Mouse (Mus musculus) cerebellum, postnatal 36 days (tissue): Measurements from ENCODE around the gene Sars2.
"Not testable (repeated sequence)": the region's sequence is repeated elsewhere in the genome, so short reads cannot be mapped to it uniquely, and the experiment has no call there.

ENCODE experiments used
- DNase-seq, 2 experiments: peaks; one replicate each; pipeline ENCODE4 v3.0.0; 2021 to 2022; ENCODE audit warnings: mixed read lengths in 2 of 2

Gene Sars2

DNA sequence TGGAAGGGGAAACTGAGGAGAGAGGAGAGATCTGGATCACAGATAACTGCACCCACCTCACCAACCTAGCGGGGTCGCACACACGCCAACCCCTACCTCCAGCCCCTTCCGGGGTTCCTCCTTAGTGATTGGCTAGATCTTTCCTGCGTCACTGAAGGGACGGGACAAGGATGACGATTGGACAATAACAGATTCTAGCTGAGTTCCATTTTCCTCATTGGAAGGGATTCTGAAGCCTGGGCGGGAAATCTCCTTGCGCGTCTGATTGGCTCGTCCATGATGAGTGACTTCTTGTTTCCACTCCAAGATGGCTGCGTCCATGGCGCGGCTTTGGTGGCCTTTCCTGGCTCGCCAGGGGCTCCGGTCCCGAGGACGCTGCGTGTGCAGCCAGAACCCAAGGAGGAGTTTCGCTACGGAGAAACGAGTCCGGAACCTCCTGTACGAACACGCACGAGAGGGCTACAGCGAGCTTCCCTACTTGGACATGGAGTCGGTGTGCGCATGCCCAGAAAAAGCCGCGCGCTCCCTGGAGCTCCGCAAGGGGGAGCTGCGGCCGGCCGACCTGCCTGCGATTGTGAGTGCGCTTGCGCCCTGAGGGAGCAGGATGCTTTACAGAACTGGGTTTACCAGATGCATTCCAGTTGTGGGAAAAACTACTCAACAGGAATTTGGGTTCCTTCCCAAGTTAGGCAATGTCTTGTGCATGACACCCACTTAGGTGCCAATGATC, at the start of gene Sars2, which contains the start of gene Mrps12:
TSS of gene Sars2 (plus strand) at position 284 of the 730 bp plus-strand sequence.
TSS of gene Mrps12 (minus strand) at position 112 of the 730 bp plus-strand sequence.
- peak; percentile 93 to 96 for DNase-seq

DNA sequence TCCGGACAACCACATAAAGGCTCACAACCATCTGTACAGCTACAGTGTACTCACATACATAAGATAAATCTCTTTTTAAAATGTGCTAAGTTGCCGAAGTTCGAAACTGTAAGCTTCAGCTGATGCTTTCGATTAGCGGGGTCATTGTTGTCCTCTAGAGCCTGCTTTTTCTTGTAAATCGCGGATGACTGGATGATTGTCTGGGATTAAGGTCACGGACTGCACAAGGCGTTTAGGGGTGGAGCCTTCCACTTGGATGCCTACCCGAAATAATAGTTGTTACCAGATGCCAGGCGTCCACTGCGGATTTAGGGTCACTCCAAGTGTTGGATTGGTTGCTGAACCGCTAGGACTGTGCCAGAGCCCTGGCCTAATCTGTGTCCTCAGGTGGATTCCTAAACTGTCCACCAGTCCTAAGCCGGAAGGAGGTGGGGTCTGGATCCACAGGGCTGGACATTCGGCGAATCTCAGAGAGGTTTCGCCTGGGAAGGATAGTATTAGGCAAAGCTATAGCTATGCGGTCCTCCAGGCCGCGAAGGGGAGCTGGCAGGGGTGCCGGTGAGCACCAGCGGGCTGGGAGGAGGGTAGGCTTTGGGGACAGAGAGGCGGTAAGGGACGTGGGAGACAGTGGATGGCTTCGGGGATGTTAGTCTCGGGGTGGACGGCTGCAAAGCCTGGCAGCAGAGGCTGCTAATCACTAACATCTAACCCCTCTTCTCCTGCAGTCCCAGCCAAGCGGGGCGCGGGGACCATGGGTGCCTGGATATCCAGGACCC, 49.1 kb upstream of the Sars2 start, which contains the start of gene Fbxo27:
TSS of gene Fbxo27 (plus strand) at position 305 of the 776 bp plus-strand sequence.
- peak; percentile 73 to 76 for DNase-seq

DNA sequence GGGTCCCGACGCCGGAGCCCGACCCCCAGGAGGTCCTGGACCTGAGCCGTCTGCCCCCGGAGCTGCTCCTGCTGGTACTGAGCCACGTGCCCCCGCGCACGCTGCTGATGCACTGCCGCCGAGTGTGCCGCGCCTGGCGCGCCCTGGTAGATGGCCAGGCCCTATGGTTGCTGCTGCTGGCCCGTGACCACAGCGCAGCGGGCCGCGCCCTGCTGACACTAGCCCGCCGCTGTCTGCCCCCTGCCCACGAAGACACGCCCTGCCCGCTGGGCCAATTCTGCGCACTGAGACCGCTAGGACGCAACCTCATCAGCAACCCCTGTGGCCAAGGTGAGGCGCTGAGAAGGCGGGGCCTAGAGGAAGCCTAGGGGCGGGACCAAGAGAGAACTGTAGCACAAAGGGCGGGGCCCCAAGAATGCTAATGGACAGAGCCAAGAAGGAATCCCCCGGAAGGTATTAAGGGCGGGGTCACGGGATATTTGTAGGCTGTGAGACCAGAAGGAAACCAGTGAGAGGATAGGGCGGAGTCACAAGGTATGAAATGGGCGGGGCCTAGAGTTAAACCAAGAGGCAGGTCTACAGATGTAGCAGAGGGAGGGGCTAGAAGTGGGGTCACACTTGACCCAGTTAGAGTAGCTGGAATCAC, 48.3 kb upstream of the Sars2 start:
- DNase-seq, result peak; percentile 89 to 91

DNA sequence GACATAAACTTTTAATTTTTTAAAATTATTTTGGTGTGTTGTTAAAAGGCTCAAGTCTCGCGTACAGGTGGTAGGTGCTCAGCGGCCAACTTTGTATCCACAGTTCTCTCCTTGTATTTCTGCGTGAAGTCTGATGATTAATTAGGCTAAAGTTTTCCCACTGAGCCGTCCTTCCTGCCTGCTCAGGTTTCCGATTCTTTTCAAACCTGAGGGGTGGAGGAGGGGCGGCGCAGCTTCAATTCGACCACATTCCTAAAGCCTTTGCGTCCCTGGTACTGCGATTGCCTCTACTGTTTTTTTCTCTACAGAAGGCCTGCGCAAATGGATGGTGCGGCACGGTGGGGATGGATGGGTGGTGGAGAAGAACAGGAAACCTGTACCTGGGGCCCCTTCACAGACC, 47.4 kb upstream of the Sars2 start:
- DNase-seq, result no peak

DNA sequence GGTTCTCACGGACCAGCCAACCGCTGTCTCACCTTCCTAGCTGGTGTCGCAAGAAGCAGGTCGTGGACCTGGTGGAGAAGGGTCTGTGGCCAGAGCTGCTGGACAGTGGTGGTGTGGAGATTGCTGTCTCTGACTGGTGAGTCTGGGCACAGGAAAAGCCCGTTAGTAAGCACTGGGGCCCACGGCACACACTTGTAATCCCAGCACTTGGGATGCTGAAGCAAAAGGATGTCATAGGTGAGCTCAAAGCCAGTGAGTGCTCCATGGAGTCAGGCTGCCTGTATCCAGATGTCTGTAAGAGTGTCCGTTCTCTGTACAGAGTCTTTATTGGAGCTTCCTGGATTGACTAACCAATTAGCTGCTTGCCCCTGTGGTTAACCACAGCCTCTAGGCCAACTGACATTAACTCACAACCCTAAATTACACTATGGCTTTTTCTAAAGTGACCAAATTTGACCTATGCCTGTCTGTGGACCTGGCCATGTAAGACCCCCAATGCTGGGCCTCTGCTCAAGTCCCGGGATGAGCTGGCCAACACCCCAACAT, 46.8 kb upstream of the Sars2 start:
- DNase-seq, result no peak

DNA sequence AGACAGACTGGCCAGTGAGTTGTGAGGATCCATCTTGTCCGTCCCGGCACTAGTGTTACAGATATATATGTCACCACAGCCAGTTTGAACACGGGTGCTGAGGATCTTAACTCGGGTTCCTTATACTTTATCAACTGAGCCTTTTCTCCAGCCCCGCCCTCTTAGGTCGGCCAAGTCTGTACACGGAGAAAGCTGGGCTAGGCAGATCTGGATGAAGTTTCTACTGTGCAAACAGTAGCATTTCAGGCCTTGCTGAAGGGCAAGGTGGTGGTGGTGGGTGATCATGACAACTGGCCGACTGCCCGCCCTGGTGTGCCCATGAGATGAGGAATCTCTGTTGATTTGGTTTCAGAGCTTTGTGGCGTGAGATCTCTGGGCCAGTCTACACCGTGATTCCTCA, 44.5 kb upstream of the Sars2 start:
- no peak for DNase-seq

DNA sequence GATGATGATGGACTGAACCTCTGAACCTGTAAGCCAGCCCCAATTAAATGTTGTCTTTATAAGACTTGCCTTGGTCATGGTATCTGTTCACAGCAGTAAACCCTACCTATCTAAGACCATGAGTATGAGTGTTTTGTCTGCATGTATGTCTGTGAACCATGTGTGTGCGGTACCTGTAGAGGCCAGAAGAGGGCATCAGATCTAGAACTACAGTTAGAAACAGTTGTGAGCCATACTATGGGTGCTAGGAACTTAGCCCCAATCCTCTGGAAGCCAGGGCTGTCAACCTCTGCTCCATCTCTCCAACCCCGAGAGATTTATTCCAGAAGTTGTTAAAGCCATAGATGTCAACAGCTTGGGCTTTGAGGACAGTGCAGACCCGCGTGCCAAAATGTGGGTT, 41.5 kb upstream of the Sars2 start:
- DNase-seq, result no peak

DNA sequence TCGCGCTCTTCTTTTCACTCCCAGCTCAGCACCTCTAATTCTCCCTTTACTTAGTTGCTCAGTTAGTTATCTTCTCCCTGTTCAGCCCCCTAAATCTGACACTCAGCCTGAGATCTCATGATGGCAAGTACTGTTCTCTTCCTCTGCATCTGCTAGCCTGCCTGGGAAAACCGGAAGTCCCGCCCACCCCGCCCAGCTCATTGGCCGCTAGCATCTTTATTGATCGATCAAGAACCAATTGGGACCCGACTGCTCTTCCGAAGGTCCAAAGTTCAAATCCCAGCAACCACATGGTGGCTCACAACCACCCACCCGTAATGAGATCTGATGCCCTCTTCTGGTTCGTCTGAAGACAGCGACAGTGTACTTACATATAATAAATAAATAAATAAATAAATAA, 40.5 kb upstream of the Sars2 start:
- not testable (repeated sequence) for DNase-seq

DNA sequence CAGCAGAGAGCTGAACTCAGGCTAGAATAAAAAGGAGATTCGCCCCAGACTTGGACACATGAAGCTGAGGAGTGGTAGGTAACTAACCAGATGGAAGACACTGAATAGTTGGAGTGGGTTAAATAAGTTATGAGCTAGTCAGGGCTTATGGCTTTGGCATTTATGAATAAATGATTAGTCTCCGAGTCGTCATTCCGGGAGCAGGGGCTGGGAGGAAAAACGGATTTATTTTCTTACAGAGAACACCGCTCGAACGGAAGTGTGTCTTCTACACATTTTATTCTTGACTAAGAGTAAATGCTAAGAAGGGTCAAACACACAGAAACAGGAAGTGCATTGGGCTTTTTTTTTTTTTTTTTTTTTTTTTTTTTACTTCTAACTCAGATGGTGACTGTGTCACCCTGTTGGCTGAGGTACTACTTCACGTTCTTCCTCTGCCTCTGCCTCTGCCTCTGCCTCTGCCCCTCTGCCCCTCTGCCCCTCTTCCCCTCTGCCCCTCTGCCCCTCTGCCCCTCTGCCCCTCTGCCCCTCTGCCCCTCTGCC, 39.1 kb upstream of the Sars2 start:
- no peak for DNase-seq

DNA sequence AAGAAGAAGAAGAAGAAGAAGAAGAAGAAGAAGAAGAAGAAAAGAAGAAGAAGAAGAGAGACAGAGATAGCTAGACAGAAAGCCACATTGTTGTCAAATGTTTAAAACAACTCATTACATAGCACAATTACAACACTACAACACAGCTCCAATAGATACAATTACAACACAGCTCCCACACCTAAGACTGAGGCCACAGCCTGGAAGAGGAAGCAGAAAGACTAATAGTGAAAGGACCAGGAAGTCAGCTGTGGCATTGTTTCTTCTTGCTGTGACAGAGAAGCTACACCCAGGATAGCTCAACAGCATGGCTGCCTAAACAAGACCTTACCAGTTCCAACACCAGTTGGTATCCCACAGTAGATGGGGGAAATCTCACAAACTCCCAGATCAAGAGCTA, 32.3 kb upstream of the Sars2 start:
- DNase-seq, result no peak

DNA sequence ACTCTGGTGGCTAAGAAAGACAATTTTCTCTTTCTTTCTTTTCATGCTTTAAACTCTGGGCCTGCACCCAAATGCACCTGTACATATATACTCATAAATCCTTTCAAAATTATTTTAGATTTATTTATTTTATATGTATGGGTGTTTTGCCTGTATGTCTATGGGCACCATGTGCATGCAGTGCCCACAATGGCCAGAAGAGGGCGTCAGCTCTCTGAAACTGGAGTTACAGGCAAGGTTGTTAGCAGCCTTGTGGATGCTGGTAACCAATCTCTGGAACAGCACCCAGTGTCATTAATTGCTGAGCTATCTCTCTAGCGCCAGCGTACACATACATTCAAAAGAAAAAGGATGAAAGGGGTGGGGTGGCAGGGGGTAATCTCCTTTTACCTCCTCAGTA, 30.8 kb upstream of the Sars2 start:
- no peak for DNase-seq

DNA sequence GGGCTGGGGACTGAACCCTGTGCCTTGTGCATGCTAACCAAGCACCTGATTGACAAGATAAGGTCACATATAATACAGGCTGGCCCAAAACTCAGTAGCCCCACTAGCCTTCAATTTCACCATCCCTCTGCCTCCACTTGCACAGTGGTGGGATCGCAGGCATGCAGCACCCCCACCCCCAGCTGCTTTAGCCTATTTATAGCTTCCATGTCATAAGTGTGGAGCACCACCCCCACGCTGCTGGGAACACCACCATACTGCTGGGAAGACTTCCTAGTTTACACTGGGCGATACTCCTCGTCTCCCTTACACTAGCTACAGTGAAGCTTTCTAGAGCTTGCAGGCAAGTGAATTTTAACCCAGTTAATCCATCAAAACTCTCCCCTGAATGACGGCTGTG, 27.1 kb upstream of the Sars2 start:
- DNase-seq, result no peak

DNA sequence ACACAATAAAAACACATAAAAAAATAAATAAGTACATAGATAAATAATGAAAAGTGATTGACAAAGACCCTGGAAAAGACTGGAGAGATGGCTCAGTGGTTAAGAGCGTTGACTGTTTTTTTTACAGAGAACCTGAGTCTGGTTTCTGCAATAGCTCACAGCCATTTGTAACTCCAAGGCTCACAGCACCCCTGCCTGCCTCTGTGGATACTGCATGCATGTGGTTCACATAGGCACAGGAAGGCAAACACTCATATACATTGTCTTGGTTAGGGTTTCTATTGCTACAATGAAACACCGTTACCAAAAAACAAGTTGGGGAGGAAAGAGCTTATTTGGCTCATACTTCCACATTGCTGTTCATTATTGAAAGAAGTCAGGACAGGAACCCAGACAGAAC, 26.2 kb upstream of the Sars2 start:
- no peak for DNase-seq

DNA sequence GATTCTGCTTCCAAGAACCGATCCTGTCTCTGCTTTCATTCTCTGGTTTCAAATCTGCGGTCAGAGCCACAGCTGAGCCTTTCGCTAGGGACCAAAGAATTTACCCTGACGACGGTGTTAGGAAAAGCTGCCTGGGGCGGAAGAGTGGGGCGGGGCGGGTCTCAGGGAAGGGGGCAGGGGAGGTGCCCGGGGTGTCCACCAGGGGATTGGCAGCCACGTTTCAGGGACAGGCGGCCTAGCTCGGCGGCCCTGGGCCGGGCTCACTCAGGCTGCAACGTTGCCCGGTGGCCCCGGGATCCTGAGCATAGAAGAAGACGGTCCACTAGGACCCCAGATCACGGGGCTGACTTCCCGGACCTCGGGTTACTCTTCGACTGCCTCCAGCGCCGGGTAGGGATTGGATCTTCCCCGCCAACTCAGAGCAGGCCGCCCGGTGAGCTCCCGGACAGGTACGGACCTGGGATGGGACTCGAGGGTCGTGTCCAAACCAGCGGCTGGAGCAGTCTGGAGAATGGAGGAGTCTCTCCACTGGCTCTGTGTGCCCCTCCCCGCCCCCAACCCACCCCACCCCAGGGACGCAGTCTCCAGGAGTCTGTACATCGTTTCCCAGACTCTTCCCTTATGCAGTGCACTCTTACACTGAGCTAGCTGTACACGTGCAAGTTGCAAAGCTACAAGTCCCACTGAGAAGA, 25.1 kb upstream of the Sars2 start, which contains the start of gene Fbxo17:
TSS of gene Fbxo17 (plus strand) at position 215 of the 692 bp plus-strand sequence.
- peak; percentile 43 to 46 for DNase-seq

DNA sequence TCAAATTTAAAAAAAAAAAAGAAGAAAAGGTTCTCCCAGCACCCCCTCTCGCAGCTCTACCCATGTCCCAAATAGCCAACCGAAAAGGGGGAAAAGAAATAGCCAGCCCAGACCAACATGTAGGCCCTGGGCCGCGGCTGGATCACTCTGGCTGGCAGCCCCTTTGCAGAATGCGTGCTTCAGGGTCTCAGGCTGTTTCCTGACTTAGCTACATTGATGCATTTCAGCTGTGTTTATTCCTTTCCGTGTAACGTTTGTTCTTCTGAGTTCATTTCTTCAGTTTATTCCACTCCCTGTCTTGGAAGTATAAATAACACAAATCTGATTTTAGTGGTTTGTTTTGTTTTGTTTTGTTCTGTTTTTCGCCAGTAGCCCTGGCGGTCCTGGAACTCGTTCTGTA, 24.1 kb upstream of the Sars2 start:
- DNase-seq, result no peak

DNA sequence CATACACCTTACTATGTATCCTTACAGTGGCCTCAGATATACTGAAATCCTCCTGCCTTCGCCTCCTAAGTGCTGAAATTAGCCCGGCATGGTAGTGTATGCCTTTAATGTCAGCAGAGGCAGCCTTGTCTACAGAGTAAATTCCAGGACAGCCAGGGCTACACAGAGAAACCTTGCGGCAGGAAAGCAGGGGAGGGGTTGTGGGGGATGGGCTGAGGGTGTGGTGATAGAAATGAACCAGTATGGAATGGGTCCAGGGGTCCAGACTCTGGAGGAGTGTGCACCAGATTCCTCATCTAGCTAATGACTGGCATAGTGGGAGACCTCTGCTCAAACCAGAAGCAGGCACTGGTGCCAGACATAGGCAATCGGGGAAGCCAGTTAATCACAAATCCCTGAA, 22.6 kb upstream of the Sars2 start:
- no peak for DNase-seq

DNA sequence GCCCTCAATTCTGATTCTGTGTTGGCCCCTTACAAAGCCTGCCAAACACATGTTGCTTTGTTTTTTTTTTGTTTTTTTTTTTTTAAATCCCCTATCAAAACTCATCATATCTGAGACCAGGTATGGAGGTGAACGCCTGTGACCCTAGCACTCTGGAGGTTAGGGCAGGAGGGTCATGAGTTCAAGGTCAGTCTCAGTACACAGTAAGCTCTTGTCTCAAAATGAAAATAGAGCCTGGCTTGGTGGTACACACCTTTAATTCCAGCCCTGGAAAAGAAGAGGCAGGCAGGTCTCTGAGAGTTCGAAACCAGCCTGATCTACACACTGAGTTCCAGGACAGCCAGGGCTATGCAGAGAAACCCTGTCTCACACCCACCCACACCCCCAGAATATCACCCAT, 22.1 kb upstream of the Sars2 start:
- DNase-seq, result no peak

DNA sequence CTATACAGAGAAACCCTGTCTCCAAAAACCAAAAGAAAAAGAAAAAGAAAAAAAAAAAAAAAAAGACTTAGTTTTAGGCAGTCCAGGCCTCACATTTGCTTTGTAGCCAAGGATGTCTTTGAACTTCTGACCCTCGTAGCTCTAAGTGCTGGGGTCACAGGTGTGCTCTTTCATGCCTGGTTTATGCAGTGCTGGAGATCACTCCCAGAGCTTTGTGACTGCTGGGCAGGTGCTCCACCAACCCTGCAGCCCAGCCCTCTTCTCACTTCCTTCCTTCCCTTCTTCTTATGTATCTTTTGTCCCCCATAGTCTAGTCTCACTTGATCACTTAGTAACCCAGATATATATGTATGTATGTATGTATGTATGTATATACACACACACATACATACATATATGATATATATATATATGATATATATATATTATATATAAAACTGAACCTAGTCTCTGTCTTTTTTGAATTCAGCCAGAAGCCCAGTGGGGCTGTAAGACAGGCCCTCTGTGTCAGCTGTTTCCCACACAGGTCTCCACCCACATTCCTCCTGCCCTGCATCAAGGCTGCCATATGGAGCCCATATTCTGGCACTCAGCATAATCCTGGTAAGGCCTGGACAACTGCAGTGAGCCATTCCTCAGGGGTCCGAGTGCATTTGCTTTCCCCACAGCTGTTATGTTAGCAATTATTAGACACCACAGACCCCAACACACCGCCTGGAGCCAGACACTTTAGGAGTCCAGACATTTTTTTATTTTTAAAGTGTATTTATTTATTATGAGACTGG, 20.8 kb upstream of the Sars2 start:
- DNase-seq, result no peak

DNA sequence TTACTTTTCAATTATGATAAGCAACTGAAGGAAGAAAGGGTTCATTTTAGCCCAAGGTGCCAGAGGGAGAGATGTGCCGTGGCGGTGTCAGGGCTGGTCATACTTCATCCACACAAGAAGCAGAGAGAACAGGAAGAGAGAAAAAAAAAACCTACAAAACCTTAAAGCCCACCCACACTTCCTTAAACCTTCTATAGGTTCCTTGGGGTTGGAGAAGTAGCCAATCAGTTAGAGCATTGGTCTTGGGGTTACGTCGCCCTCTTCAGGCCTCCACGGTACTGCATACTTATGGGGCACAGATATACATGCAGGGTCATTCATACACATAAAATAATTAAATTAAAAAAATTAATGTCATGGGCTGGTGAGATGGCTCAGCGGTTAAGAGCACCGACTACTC, 19.7 kb upstream of the Sars2 start:
- DNase-seq, result no peak

DNA sequence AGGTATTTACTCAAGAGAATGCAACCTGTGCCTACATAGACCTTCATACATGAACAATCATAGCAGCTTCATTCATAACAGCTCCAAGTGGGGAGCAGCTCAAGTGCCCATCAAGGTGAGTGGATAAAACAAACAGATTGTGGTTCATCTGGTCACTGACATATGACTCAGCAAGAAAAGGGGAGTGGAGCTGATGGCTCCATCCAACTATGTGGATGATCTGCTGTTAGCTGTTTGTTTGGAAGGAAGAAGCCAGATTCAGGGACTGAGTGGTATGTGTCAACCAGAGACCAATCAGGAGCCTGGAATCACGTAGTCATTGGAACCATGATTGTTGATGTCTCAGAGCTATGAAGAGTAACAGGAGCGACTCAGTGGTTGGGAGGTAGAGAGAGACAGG, 17.2 kb upstream of the Sars2 start:
- no peak for DNase-seq

DNA sequence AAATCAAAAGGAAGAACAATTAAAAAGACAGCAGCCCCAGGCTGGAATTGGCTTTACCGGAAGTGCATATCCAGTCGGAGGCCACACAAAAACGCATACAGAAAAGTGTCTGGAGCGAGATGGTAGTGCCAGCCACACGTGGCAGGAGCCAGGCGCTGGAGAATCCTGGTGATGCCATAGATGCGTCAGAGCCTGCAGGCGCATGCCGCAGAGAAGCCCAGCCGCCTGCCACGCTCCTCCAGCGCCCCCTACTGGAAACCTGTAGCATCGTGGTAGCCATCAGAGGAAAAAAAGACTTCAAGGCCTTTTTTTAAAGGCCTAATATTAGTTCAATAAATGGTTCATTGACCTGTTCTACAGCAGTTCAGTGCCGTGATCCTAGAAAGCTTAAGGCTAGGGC, 15.2 kb upstream of the Sars2 start:
- DNase-seq, result peak; percentile 82 to 83
